Mouse (Mus musculus): ENCODE measurements around the gene Cables2. TPM values are rescaled to one million over a fixed set of nuclear protein-coding genes. Genes with fewer than 3 reads are reported as not detected.
A peak's percentile ranks its signal among the peaks of the same experiment; 100 is the strongest.

Gene Cables2
- polyA plus RNA-seq, 1 experiment from 2014 or later: 12.1 TPM

DNA sequence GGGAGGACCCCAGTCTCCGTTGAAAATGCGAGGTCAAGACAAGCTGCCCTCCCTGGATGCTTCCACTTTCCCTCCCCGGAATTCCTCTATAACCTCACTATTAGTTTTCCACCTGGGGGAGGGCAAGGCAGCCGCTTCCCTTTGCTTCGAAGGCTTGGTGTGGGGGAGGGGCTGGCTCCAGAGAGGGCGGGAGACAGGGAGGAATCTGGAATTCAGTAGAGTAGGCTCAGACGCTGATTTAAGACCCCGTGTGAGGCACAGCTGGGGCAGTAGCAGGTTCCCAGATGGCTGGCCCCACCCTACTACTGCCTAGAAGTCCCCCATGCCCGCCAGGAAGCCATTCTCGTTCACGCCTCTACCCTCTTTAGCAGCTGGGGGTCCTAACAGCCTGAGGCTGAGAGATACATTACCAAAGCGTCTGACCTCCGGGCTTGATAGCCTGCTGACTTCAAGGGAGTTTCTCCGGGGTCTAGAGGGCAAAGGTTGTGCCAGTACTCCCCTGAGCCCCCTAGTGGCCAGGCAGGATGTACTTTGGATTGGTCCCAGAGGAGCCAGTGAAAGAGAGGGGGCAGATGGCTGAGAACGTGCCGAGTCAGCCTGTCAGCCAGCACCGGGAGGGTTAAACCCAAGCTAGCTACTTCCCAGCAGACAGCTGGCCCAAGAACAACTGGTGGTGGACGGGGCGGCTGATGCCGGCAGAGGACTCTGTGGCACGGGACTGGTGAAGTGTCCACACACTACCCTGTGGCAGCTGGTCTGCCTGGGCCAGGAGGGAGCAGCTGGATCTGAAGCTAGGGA lies 45.8 kb downstream of the Cables2 start:
- Histone ChIP-seq H3K4me1 (peaks cover 56% of the 10 kb centered on the region), H3K4me3 (peak overlapping the region; percentile 39), H3K27ac (replicated peaks) (peak overlapping the region; percentile 78), H3K9me3 (replicated peaks) (no peaks in the 10 kb centered on the region), H3K36me3 (no peaks in the 10 kb centered on the region), H3K27me3 (ENCODE audit: low read depth, poor library complexity, severe bottlenecking) (peaks cover 65% of the 10 kb centered on the region)
- DNase-seq (ENCODE audit: low spot score): peak; percentile 84
- under 1% methylated on average over 21 of the region's 21 CpGs for WGBS

DNA sequence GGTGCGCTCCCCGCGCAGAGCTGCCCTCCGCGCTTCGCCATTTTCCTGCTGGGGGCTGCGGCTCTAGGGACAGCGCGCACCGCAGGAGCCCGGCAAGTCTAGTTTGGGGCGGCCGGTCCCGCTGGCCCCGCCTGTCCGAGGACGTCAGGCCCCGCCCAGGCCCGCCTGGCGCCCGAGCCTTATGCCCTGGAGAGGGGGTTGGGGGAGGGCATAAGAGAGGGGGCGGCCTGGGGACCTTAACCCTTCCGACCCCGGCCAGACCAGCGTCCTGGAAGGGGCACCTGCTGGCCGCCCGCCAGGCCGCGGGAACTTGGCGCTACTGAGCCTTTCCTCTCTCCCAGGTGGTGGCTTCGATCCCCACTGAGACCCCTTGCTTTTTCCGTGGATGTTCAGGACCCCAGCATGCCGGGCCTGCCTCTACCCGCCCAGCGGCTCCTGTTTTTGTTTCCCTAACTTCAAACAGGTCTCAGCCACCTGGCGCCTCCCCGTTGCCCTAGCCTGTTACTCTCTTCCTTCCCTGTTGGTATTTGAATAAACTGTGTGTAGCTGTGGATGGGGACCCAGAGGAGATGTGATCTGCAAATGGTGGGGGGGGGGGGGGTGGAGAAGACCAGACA lies 47.4 kb downstream of the Cables2 start, which contains the start of gene Lama5:
Lama5 (minus strand) TSS at position 98 of the 617 bp plus-strand sequence.
- Histone ChIP-seq H3K27me3 (ENCODE audit: low read depth, poor library complexity, severe bottlenecking) (peaks cover 66% of the 10 kb centered on the region), H3K4me3 (peak within 1 kb of the TSS; percentile 77), H3K36me3 (0 out of 2 replicates have a peak, but pooled peaks cover 2% of the 10 kb centered on the region), H3K27ac (replicated peaks) (peak within 1 kb of the TSS; percentile 79), H3K4me1 (peaks cover 64% of the 10 kb centered on the region), H3K9me3 (replicated peaks) (no peaks in the 10 kb centered on the region)
- WGBS: under 1% methylated on average over 36 of the region's 37 CpGs
- DNase-seq (ENCODE audit: low spot score): peak; percentile 78

DNA sequence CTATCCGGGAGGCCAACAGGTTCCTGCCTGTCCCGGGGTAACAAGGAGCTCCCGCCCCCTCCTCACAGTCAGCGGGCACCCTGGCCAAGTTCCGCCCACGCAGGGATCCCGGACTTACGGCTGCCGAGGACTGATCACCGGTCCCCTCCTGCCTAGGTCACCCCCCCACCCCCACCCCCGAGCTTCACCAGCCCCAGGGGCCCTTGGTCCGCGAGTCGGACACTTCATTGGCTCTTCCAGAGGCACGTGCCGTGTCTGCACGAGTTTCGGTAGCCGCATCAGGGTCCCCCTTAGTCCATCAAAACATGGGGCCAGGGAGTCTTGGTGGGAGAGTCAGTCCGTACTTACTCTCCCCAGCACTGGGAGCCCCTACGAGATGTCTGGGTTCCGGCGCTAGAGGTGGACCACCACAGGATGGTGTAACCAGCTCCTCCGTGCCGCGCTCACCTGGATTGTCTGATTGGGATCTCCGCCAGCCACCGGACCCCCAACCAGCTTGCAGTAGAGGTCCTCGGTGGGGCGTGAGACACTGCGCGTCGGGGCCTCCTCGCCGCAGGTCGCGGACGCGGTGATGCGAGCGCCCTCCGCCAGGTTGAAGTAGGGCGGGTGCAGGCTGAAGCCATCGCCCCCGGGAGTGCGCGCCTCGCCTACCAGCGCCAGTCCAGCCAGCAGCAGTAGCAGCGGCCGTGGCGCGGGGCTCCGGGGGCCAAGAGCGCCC lies 48.1 kb downstream of the Cables2 start:
- Histone ChIP-seq H3K9me3 (replicated peaks) (no peaks in the 10 kb centered on the region), H3K36me3 (0 out of 2 replicates have a peak, but pooled peaks cover 2% of the 10 kb centered on the region), H3K27me3 (ENCODE audit: low read depth, poor library complexity, severe bottlenecking) (peaks cover 68% of the 10 kb centered on the region), H3K27ac (replicated peaks) (peak overlapping the region; percentile 79), H3K4me1 (peaks cover 64% of the 10 kb centered on the region), H3K4me3 (peak overlapping the region; percentile 77)
- peak; percentile 59 for DNase-seq (ENCODE audit: low spot score)
- under 1% methylated on average over 54 of the region's 55 CpGs for WGBS

DNA sequence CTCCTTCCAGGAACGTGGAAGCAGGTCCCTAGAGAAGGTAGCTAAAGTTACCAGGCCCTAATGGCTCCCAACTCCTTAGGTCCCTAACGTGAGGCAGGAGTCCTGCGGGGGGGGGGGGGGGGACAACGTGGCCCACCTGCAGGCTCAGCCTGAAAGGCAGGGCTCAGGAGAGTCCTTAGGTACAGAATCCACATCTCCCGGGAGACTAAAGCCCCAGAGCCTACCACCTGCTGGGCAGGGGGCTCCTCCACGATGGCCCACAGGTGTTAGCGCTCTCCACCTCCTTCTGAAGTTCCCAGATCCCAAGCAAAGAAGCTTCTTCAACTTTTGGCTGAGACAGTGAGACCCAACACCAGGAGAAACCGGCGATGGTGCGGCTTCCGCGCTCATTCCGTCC lies 48.7 kb downstream of the Cables2 start:
- Histone ChIP-seq H3K27ac (replicated peaks) (peak overlapping the region; percentile 79; the same call in 1 of the 2 replicates), H3K27me3 (ENCODE audit: low read depth, poor library complexity, severe bottlenecking) (peaks cover 73% of the 10 kb centered on the region), H3K4me1 (peaks cover 65% of the 10 kb centered on the region), H3K36me3 (0 out of 2 replicates have a peak, but pooled peaks cover 2% of the 10 kb centered on the region), H3K9me3 (replicated peaks) (no peaks in the 10 kb centered on the region), H3K4me3 (peak overlapping the region; percentile 77)
- WGBS: 1% methylated on average over 13 of the region's 13 CpGs
- no peak for DNase-seq (ENCODE audit: low spot score)

DNA sequence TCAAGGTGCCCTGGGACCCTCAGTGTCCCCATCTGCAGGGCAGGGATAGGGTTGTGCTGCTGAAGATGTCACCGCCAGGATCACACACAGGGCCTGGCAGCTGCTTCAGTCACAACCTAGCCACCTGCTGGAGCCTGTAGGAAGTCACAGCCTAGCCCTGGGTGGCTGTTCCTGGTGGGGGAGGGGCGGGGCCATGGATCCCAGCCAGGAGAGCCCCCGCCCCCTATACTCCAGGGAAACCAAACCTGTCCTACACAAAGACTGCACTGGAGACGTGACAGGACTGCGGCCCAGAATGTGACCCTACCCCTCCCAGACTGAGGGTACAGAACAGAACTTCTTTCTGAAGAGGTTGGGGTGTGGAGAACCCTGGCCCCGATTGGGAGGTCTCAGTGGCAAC lies 51.0 kb downstream of the Cables2 start:
- Histone ChIP-seq H3K36me3 (0 out of 2 replicates have a peak, but pooled peaks cover 2% of the 10 kb centered on the region), H3K9me3 (replicated peaks) (no peaks in the 10 kb centered on the region), H3K4me1 (peaks cover 73% of the 10 kb centered on the region), H3K27ac (replicated peaks) (peak overlapping the region; percentile 30; the same call in 1 of the 2 replicates), H3K27me3 (ENCODE audit: low read depth, poor library complexity, severe bottlenecking) (peaks cover 56% of the 10 kb centered on the region), H3K4me3 (no peak overlapping the region)
- peak; percentile 46 for DNase-seq (ENCODE audit: low spot score)
- 18% methylated on average over 6 of the region's 6 CpGs for WGBS

DNA sequence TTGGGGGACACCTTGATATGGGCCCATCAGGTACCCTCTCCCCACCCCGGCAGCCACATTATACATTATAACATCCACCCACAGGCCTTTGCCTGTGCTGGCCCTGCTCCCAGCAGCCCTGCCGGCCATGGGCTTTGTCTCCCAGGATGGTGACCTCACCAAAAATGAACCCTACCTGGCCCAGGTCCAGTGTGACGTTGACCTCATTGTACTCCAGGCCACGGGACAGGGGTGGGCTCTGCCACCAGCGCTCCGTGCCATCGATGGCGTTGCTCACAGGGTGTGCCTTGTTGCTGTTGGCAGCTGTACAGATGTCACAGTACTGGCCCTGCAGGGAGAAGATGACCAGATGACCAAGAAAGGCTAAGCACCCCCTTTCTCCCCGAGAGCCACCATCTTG lies 52.2 kb downstream of the Cables2 start:
- H3K9me3 ChIP-seq (replicated peaks): no peaks in the 10 kb centered on the region
- no peak for DNase-seq (ENCODE audit: low spot score)
- peaks cover 67% of the 10 kb centered on the region for H3K4me1 ChIP-seq
- no peak overlapping the region for H3K4me3 ChIP-seq
- H3K36me3 ChIP-seq: 0 out of 2 replicates have a peak, but pooled peaks cover 2% of the 10 kb centered on the region
- 94% methylated on average over 9 of the region's 9 CpGs for WGBS
- no peak overlapping the region for H3K27ac ChIP-seq (replicated peaks)
- H3K27me3 ChIP-seq (ENCODE audit: low read depth, poor library complexity, severe bottlenecking): peaks cover 44% of the 10 kb centered on the region

DNA sequence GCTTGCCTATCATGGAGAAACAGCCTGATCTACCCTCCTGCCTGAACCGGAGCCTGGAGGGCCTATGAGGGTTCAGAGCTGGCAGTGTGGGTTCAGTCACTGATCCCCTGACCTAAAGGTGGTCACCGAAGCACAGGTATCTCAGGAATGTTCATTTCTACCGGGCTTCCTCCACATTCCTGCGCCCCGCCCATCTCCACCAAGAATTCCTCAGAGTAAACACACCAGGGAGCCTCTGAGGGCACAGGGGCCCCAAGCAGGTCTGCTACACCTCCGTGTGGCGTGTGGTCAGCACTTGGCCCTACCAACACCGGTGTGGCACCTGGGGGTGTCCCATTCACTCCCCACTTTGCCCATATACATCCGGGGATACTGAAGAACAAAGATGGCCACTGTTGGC lies 53.1 kb downstream of the Cables2 start:
- WGBS: 82% methylated on average over 9 of the region's 9 CpGs
- H3K9me3 ChIP-seq (replicated peaks): no peaks in the 10 kb centered on the region
- H3K4me3 ChIP-seq: no peak overlapping the region
- H3K4me1 ChIP-seq: peaks cover 64% of the 10 kb centered on the region
- H3K27me3 ChIP-seq (ENCODE audit: low read depth, poor library complexity, severe bottlenecking): peaks cover 35% of the 10 kb centered on the region
- 0 out of 2 replicates have a peak, but pooled peaks cover 2% of the 10 kb centered on the region for H3K36me3 ChIP-seq
- DNase-seq (ENCODE audit: low spot score): no peak
- H3K27ac ChIP-seq (replicated peaks): peak overlapping the region; percentile 30

DNA sequence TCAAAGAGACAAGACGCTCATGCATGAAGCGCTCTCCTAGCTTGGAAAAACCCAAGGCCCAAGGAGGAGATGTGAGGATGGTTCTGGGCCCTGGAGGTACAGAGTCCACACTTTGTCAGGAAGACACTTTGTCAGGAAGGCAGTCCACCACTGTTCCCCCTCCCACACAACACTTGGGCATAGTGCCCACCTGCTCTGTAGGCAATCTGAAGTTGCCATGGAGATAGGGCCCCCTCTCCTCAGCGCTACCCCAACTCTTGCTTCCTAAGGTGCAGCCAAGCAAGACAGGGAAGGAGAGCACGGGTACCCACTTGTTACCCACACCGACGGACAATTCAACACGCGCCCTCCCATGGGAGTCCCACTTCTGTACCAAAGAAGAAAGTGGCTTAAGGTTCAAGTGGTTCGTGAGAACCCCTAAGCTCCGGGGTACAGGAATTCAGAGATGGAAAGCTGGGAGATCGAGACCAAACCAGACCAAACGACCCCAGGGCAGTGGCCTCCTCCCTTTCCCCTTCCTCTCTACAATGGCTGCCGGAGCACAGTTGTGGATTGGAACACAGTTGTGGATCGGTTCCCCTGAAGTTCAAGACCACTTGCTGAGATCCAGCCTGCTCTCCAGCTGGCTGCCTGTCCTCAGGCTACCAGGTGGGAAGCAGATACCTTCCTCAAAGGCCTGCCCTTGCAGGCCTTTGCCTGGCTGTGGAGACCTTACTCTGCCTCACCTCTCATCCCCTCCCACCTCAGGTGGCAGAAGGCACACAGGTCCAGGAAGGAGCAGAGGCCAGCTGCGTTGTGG lies 54.0 kb downstream of the Cables2 start:
- WGBS: 84% methylated on average over 15 of the region's 15 CpGs
- peak overlapping the region; percentile 69 for H3K27ac ChIP-seq (replicated peaks)
- H3K9me3 ChIP-seq (replicated peaks): no peaks in the 10 kb centered on the region
- H3K36me3 ChIP-seq: 0 out of 2 replicates have a peak, but pooled peaks cover 2% of the 10 kb centered on the region
- DNase-seq (ENCODE audit: low spot score): no peak
- H3K27me3 ChIP-seq (ENCODE audit: low read depth, poor library complexity, severe bottlenecking): peaks cover 27% of the 10 kb centered on the region
- no peak overlapping the region for H3K4me3 ChIP-seq
- peaks cover 63% of the 10 kb centered on the region for H3K4me1 ChIP-seq

DNA sequence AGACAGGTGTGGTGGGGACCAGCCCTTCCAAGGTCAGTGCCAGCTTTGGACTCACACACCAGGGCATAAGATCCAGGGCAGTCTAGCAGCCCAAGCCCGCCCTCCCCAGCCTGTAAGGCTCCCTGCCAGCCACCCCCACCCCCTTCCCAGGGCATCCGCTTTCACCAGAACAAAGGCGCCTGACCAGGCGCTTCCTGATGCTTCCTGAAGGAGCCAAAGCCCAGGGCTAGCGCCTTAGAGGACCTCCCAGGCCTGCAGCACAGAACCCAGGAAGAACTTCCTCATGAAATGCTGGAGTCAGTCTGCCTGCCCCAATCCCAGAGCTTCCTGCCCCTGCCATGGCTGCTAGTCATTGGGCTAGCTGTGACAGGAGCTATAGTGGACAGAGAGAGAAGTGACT lies 54.6 kb downstream of the Cables2 start:
- Histone ChIP-seq H3K4me3 (no peak overlapping the region), H3K27ac (replicated peaks) (peak overlapping the region; percentile 69), H3K9me3 (replicated peaks) (no peaks in the 10 kb centered on the region), H3K4me1 (peaks cover 65% of the 10 kb centered on the region), H3K36me3 (0 out of 2 replicates have a peak, but pooled peaks cover 2% of the 10 kb centered on the region), H3K27me3 (ENCODE audit: low read depth, poor library complexity, severe bottlenecking) (peaks cover 20% of the 10 kb centered on the region)
- 27% methylated on average over 5 of the region's 5 CpGs for WGBS
- DNase-seq (ENCODE audit: low spot score): no peak

DNA sequence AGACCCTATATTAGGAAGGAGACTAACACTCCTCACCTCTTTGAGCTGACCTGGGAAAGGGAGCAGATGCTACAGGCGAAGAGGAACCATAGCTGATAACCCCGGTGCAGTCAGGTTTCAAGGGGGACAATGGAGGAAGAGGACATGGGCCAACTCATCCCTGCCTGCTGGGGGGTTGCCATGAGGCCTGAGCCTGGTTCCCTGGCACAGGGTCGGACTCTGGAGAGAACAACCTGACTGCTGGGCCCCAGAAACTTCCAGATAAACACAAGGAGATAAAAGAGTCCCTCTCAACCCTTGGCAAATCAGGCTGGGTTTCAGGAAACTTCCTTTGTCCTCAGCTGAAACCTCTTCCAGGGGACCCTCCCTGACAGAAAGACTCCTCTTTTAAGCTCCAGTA lies 55.1 kb downstream of the Cables2 start:
- Histone ChIP-seq H3K4me3 (no peak overlapping the region), H3K27me3 (ENCODE audit: low read depth, poor library complexity, severe bottlenecking) (peaks cover 16% of the 10 kb centered on the region), H3K27ac (replicated peaks) (peak overlapping the region; percentile 69), H3K9me3 (replicated peaks) (no peaks in the 10 kb centered on the region), H3K36me3 (0 out of 2 replicates have a peak, but pooled peaks cover 2% of the 10 kb centered on the region), H3K4me1 (peaks cover 63% of the 10 kb centered on the region)
- WGBS: 78% methylated on average over 3 of the region's 3 CpGs
- DNase-seq (ENCODE audit: low spot score): no peak

DNA sequence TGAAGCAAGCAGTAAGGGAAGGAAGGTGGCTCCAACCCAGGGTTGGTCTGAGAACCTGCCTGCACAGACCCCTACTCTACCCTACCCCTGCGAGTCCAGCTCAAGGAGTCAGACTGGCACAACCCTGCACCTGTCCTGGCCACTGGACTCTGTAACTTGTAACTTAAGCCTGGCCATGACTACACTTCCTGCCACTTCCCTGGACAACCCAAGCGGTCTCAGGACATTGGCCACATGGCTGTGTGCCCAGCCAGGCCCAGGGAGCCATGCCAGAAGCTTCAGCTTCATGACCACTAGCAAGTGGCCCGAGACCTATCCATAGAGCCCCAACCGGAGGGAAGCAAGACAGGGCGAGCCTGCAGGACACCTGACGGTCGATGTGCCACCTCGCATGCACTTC lies 55.7 kb downstream of the Cables2 start:
- DNase-seq (ENCODE audit: low spot score): no peak
- 0 out of 2 replicates have a peak, but pooled peaks cover 2% of the 10 kb centered on the region for H3K36me3 ChIP-seq
- H3K4me1 ChIP-seq: peaks cover 56% of the 10 kb centered on the region
- 0 out of 2 replicates have a peak overlapping the region, but pooled peaks have one; percentile 69 for H3K27ac ChIP-seq (replicated peaks)
- H3K9me3 ChIP-seq (replicated peaks): no peaks in the 10 kb centered on the region
- H3K27me3 ChIP-seq (ENCODE audit: low read depth, poor library complexity, severe bottlenecking): peaks cover 9% of the 10 kb centered on the region
- 90% methylated on average over 8 of the region's 8 CpGs for WGBS
- no peak overlapping the region for H3K4me3 ChIP-seq

All from midbrain, embryonic 10.5 days (tissue).